Mouse (Mus musculus): ENCODE results near the gene Me1. TPM values are rescaled to one million over a fixed set of nuclear protein-coding genes. Genes with fewer than 3 reads are reported as not detected.

Me1 gene
- 1.9 and 4.6 TPM in 2 replicates for polyA plus RNA-seq (2012; ENCODE audit: low replicate concordance)

GRCm38 (mm10) chr9:86695818-86696261 lies at the start of gene Me1:
Me1 (minus strand) TSS chr9:86695953.

DNA sequence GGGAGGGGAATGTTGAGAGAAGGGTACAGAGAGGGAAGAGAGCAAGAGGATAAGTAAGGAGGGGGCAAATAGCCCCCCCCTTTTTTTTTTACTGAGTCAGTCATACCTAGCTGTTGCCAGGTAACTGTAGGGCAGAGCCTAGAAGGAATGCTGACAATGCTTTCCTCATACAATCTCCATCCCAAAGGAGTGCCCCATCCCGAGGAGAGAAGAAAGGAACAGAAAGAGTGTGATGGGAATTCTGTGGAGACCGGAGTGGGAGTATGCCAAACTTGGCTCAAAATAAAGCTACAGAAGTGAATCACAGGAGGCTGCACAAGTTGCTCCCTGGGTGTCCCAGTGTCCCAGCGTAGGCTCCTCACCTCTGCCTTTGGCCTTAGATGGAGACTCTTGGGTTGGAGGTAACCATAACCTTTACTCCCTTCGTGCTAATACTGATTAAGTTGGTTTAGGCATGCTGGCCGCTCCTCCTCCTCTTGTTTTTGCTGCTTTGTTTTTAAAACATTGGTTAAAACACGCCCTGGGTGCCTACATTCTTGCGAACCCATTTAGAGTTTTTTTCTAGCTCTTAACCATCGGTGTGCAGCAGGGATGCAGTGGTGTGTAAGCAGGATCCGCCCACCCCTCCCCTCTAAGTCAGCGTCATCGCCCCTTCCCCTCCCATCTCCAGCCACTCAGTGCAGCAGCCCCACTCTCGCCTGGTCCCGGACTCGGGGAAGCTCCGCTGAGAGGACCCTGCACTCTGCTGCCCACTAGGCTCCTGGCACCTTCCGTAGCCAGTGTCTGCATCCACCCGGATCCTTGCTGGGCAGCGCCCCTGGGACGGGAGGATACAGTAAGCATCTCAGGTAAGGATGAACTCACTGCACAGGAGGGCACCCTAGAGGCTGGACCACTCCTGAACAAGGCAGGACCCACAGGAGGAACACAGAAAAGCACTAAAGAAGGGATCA lies 47.5 kb upstream of the Me1 start, which contains the start of gene Prss35:
TSS of gene Prss35 (plus strand) at position 691 of the 953 bp plus-strand sequence.

DNA sequence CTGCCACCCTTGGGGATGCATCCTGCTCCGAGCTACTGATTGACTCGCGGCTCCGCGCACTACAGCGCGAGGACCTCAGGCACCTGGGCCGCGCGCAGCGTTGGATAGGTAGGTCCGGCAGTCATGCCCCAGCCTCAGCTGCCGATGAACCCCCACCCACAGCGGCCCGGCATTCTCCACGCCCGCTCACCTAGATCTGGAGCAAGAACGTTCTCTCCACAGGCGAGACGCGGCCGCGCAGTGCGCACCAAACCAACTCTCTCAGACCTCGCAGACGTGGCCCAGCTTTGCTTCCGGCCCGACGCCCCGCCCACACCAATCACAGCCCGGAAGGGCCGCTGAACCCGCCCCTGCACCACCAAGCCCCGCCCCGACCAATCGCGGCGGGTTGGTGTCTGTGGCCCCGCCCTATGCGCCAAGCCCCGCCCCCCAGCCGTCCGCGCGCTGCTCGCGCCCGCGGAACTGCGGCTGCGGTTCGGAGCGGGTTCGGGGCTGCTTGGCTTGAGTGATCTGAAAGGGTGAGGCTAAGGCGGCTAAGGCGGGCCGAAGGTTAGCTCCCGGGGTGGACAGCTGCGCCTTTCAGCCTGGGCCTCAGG lies 124.1 kb downstream of the Me1 start, which contains the start of the genes Pgm3 and Rwdd2a:
TSS of gene Pgm3 (minus strand) at position 303 of the 596 bp plus-strand sequence.
TSS of gene Rwdd2a (plus strand) at position 452 of the 596 bp plus-strand sequence.

Other genes with a start within 250 kb of the Me1 start
- gene Ube2cbp, start 231.0 kb downstream of the Me1 start, polyA plus RNA-seq (2012; ENCODE audit: low replicate concordance): 1.4 and 1.5 TPM in 2 replicates
- gene Dop1a, start 228.8 kb downstream of the Me1 start, polyA plus RNA-seq (2012; ENCODE audit: low replicate concordance): 1.8 and 6.2 TPM in 2 replicates
- 0.12 and 1.2 TPM in 2 replicates for gene Pgm3, start 124.1 kb downstream of the Me1 start, polyA plus RNA-seq (2012; ENCODE audit: low replicate concordance)
- 0.40 and 0.43 TPM in 2 replicates for gene Rwdd2a, start 124.0 kb downstream of the Me1 start, polyA plus RNA-seq (2012; ENCODE audit: low replicate concordance)
- not detected in 2 replicates for gene Prss35, start 47.7 kb upstream of the Me1 start, polyA plus RNA-seq (2012; ENCODE audit: low replicate concordance)
- gene Snap91, start 184.7 kb upstream of the Me1 start, polyA plus RNA-seq (2012; ENCODE audit: low replicate concordance): not detected in 2 replicates

Data from leukemia stem cell, adult 10-12 weeks (primary cell).